Mouse (Mus musculus) lung, postnatal 25 days (tissue): ENCODE measurements at regions not wholly inside any gene's neighbourhood (a gene's known extent, or its start where the extent isn't known, plus 50 kb on each side); places are given as distances from the start of the nearest gene placed in this dataset.

Experiments used
- DNase-seq: peaks from one replicate; pipeline ENCODE4 v3.0.0; 2022; ENCODE audit warnings: low spot score

DNA sequence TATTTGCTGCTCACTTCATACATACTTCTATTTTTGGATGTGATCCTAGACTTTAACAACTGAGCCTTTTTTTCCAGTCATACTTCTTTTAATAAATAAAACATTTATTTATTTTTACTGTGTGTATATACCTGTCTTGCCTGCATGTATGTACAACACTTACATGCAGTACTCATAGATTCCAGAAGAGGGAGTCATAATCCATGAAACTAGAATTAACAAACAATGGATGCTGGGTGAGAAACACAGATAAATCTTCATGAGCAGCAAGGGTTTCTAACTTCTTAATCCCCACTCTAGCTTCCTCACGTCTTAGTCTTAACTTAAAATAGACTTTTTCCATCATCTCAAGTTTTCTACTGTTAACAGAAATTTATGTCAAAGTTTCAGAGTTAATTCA is 1253.7 kb upstream of the Nr2f1 start:
- DNase-seq = no peak

DNA sequence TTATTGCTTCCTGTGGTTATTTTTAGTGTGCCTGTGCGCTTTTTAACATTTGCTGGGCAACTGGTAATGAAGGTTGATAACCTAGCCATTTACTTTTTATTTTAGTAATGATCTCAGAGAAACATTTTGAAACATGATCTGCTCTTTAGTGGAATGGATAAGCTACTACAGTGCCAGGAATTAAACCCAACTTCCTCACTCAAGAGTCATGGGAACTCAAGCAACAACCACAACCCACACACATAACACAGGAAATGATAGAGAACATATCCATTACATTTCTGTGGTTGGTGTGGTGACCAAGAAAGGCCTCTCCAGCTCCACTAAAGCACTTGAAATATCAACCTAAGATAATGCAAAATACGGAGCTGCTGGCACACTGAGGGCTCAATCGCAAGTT is 1243.6 kb upstream of the Nr2f1 start:
- DNase-seq = no peak

- DNase-seq = no peak
Observed at GRCm38 (mm10) chr13:79442701-79443100, 1243.1 kb upstream of the Nr2f1 start.

DNA sequence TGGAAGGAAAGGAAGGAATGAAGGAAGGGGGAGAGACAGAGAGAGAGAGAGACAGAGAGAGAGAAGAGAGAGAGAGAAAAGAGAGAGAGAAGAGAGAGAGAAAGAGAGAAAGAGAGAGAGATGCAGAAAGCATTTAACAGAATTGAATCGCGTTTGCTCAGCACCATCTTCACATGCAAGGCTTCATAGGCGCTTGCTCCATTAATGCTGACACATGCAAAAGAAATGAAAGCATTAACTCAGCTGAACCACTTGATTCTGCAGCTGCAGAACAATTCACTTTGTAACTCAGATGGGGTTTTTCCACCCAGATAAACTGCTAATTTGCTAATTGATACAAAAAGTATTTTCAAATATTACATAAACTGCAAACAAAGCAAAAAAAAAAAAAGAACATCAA is 1231.9 kb upstream of the Nr2f1 start:
- no peak for DNase-seq

DNA sequence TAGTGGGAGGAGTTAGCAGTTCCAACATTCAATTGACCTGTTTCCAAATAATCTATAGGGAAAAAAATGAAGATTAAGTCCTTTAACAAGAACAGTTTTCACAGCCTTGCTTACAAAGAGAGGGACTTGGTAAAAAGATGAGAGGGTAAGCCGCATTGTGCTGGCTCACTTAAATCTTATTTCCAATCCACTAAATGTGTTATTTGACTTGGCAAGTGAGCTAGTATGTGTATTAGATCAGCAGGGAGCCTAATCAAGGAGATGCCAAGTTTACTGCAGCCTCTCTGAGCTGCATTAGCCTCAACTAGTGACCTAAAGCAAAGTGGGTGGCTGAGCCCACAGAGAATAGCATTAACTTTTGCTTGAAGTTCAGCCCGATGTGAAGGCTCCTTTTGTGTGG is 1231.4 kb upstream of the Nr2f1 start:
- no peak for DNase-seq

GRCm38 (mm10) chr13:79430562-79430961 is 1231.0 kb upstream of the Nr2f1 start:
- DNase-seq = no peak

DNA sequence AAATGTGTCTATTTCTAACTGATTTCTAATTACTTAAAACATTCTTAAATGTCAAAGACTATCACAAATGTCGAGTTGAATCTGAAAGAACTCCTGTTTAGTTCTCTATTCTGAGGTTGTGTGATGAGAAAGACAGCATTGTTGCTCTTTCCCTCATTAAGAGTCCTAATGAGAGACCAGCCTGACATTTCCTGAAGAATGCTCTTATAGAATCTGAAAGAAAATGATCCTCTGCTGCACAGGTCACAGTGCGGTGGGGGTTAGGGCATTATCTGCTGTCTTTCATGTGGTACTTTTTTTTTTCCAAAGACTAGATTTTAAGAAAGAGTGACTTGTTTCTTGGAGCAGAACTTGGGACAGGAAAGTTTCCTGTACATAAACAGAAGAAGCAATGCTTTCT is 1218.3 kb upstream of the Nr2f1 start:
- no peak for DNase-seq

DNA sequence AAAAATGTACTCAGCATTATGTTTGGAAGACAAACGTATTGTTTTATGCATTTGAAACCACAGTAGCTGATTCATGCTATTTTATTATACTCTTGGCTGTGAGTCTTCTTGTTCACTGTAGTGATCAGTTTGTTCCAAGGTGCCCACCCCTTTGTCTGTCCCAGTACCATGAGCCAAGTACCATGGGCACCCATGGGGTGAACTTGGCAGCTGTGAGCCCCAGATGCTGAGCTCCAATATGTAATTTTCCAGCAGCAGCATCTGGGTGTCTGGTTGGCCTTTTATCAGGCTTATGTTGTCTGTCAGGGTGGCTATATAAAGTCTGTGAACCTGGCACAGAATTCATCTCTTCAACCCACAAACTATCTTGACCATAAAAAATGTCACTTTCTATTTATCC is 1200.5 kb upstream of the Nr2f1 start:
- no peak for DNase-seq

DNA sequence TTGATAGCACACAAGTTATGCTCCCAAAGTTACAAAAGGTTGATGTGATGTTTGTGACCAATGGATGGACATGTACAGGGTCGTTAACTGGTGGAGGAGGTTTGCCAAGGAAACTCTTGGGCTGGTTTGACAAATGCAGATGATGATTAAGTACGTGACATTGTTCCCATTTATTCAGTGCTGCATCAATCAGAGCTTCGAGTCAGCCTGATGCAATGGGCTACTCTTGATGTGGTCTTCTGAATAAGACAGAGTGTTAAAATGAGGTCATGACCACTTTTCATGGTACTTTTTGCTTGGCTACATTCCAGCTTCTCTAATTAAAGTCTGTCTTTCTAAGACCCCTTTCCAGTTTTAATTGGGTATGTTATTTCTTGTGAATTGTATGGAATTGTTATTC is 1194.4 kb upstream of the Nr2f1 start:
- no peak for DNase-seq

GRCm38 (mm10) chr13:79387928-79388327 is 1188.4 kb upstream of the Nr2f1 start:
- no peak for DNase-seq

GRCm38 (mm10) chr13:79341494-79341893 is 1141.9 kb upstream of the Nr2f1 start:
- no peak for DNase-seq

DNA sequence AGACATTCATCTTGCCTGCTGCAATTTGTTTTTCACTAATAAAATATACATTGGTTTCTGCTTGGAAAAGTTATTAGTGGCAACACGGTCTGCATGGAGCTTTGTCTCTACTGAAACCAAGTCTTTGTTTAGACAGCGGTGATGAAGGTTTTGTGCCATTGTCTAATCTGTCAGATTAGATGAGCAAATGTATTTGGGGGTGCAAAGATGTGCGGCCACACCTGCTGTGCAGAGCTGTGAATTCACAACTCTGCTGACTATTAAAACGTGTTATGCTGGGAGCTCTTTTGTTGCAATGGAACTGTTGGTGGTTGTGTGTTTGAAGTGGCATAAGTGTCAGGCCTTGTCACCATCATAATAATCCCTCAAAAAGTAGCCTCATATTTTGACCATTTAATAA is 1140.9 kb upstream of the Nr2f1 start:
- DNase-seq = no peak

GRCm38 (mm10) chr13:79339793-79340192 is 1140.2 kb upstream of the Nr2f1 start:
- DNase-seq = no peak

GRCm38 (mm10) chr13:79320146-79320545 is 1120.6 kb upstream of the Nr2f1 start:
- no peak for DNase-seq

- no peak for DNase-seq
Observed at GRCm38 (mm10) chr13:79309584-79310110, 1110.1 kb upstream of the Nr2f1 start.

DNA sequence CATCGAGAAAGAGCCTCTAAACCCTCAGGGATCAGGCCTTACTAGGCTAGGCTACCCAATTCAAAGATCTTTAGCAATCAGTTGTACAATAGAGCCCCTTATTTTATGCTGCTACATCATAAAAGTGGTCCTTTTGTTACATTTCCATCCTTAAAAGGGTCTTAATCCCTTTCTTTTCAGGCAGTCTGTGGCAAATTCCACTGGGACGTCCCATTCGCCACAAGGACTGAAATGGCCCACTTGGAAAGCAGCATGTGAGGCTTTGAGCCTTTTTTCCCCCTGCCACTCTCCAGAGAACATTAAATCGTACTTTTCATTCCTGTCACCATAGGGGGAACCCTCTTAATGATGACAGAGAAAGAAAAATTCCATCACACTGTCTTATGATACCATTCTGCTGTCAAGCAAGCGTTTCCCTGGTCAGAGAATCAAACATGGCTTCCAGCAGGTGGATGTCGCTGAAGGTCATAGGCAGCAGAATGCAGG is 1097.7 kb upstream of the Nr2f1 start:
- no peak for DNase-seq

DNA sequence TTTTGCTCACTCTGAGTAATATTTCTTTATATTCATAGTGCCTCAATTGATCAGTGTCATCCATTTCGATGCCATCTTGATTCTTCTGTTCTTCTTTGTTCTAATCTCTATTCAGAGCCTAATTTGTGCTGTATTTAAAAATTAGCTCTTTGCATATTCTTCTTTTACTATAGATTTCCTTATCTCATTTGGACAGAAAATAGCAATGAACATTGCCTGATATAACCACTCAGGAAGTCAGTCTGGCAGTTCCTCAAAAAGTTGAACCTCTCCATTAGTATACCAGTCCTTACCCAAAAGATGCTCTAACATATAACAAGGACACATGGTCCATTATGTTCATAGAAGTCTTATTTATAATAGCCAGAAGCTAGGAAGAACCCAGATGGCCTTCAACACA is 1088.5 kb upstream of the Nr2f1 start:
- no peak for DNase-seq

GRCm38 (mm10) chr13:79286181-79286580 is 1086.6 kb upstream of the Nr2f1 start:
- DNase-seq = peak; percentile 4

GRCm38 (mm10) chr13:79285478-79285877 is 1085.9 kb upstream of the Nr2f1 start:
- peak; percentile 19 for DNase-seq

- no peak for DNase-seq
Observed at GRCm38 (mm10) chr13:79277714-79278113, 1078.2 kb upstream of the Nr2f1 start.

GRCm38 (mm10) chr13:79277313-79277712 is 1077.8 kb upstream of the Nr2f1 start:
- DNase-seq = no peak

- no peak for DNase-seq
Observed at GRCm38 (mm10) chr13:79255362-79255761, 1055.8 kb upstream of the Nr2f1 start.

GRCm38 (mm10) chr13:79252385-79252784 is 1052.8 kb upstream of the Nr2f1 start:
- no peak for DNase-seq

- DNase-seq = no peak
Observed at GRCm38 (mm10) chr13:79251269-79251668, 1051.7 kb upstream of the Nr2f1 start.
